Mouse (Mus musculus): ENCODE data around the gene Noa1. TPM values are rescaled to one million over a fixed set of nuclear protein-coding genes. Genes with fewer than 3 reads are reported as not detected.

The Noa1 gene
- polyA plus RNA-seq, 1 experiment from 2014 or later = 30.2 TPM

DNA sequence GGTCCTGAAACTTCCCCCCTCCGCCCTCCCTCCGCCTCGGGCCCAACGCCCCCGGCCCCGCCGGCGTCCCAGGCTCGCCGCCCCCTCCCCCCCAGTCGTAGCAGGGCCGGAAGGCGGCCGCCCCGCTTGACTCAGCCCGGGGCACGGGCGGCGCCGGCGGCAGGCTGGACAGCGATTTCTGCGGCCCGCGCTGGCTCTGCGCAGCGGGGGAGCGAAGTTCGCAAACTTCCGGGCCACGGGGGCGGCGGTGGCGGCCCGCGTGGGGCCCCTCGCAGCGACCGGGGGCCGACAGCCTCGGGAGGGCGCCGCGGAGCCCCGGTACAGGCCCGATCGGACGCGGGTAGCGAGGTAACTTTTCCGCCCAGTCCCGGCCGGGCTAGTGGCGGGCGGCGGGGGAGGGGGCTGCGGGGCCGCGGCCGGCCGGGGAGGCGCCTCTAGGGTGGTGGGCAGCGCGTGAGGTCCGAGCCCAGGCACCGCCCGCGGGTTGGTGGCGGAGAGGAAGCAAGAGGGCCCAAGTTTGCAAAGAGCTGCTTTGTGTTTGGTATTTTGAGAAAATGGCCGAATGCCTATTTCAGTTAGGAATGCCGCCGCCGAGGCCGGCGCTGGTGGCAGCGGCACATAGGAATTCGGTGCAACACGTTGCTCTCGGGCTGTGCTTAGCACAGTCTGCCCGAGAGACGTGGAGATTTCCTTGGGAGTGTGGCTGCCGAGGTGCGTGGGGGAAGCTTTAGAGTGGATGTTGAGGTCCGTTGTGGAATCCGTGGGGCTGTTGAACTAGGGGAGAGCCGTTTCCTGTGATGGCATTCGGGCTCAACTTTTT is 43.6 kb downstream of the Noa1 start:
- DNase-seq (ENCODE audit: low spot score) (peak; percentile 70), ATAC-seq (peak; percentile 68)
- Histone ChIP-seq H3K4me3 (ENCODE audit: low read depth, low read length) (peak overlapping the region; percentile 93), H3K27ac (ENCODE audit: low read depth, low read length) (peak overlapping the region; percentile 83), H3K27me3 (replicated peaks; ENCODE audit: control insufficient read depth, insufficient read depth, low read length) (no peaks in the 10 kb centered on the region), H3K4me1 (ENCODE audit: control insufficient read depth, insufficient read depth, low read length) (no peaks in the 10 kb centered on the region; the same call in 1 of the 2 replicates), H3K9me3 (replicated peaks; ENCODE audit: control insufficient read depth, low read length) (no peaks in the 10 kb centered on the region), H3K36me3 (ENCODE audit: control insufficient read depth, insufficient read depth, low read length) (peaks cover 24% of the 10 kb centered on the region; the same call in 1 of the 2 replicates), H3K4me2 (ENCODE audit: low read length) (peak overlapping the region; percentile 81), H3K9ac (ENCODE audit: low read length) (peak overlapping the region; percentile 82)
- under 1% methylated on average over 58 of the region's 87 CpGs for WGBS

GRCm38 (mm10) chr5:77265671-77266065 is 44.2 kb downstream of the Noa1 start:
- no peaks in the 10 kb centered on the region for H3K27me3 ChIP-seq (replicated peaks; ENCODE audit: control insufficient read depth, insufficient read depth, low read length)
- peak overlapping the region; percentile 93 for H3K4me3 ChIP-seq (ENCODE audit: low read depth, low read length)
- ATAC-seq = peak; percentile 83
- H3K9me3 ChIP-seq (replicated peaks; ENCODE audit: control insufficient read depth, low read length) = no peaks in the 10 kb centered on the region
- peak overlapping the region; percentile 81 for H3K4me2 ChIP-seq (ENCODE audit: low read length)
- peak; percentile 39 for DNase-seq (ENCODE audit: low spot score)
- peak overlapping the region; percentile 83 for H3K27ac ChIP-seq (ENCODE audit: low read depth, low read length)
- WGBS = under 1% methylated on average over 37 of the region's 53 CpGs
- peaks cover 20% of the 10 kb centered on the region; the same call in 1 of the 2 replicates for H3K36me3 ChIP-seq (ENCODE audit: control insufficient read depth, insufficient read depth, low read length)
- peak overlapping the region; percentile 82 for H3K9ac ChIP-seq (ENCODE audit: low read length)
- no peaks in the 10 kb centered on the region; the same call in 1 of the 2 replicates for H3K4me1 ChIP-seq (ENCODE audit: control insufficient read depth, insufficient read depth, low read length)

DNA sequence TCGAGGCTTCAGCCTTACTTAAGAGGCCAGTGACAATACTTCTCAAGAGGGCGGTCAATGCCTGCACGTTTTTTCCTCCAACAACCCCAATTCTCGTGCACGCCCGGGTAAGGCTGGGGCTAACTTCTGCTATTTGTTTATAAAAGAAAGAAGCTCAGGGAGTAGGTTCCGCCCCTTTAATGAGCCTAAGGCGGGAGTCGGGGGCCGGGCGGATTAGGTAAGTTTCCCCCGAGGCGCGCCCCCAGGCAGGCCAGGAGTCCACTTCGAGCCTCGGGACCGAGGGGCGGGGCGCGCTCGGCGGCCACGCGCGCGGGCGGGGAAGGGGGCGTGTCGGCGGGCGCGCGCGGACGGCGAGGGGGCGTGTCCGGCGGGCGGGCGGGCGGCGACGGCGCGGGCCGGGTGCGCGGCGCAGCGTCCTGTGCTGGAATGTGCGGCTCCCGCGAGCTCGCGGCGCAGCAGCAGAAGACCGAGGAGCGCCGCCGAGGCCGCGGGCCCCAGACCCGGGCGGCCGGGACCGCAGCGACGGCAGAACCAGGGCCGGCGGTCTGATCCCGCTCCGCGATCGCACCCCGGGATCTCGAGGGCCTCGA is 44.7 kb downstream of the Noa1 start, which contains the start of gene Rest:
TSS of gene Rest (plus strand) at position 411 of the 590 bp plus-strand sequence.
- Histone ChIP-seq H3K27ac (ENCODE audit: low read depth, low read length) (peak within 1 kb of the TSS; percentile 83), H3K4me2 (ENCODE audit: low read length) (peak within 1 kb of the TSS; percentile 81), H3K9me3 (replicated peaks; ENCODE audit: control insufficient read depth, low read length) (no peaks in the 10 kb centered on the region), H3K4me3 (ENCODE audit: low read depth, low read length) (peak within 1 kb of the TSS; percentile 93), H3K9ac (ENCODE audit: low read length) (peak within 1 kb of the TSS; percentile 82), H3K27me3 (replicated peaks; ENCODE audit: control insufficient read depth, insufficient read depth, low read length) (no peaks in the 10 kb centered on the region), H3K4me1 (ENCODE audit: control insufficient read depth, insufficient read depth, low read length) (no peaks in the 10 kb centered on the region; the same call in 1 of the 2 replicates), H3K36me3 (ENCODE audit: control insufficient read depth, insufficient read depth, low read length) (peaks cover 19% of the 10 kb centered on the region; the same call in 1 of the 2 replicates)
- ATAC-seq = peak; percentile 91
- peak; percentile 77 for DNase-seq (ENCODE audit: low spot score)
- 1% methylated on average over 47 of the region's 78 CpGs for WGBS

DNA sequence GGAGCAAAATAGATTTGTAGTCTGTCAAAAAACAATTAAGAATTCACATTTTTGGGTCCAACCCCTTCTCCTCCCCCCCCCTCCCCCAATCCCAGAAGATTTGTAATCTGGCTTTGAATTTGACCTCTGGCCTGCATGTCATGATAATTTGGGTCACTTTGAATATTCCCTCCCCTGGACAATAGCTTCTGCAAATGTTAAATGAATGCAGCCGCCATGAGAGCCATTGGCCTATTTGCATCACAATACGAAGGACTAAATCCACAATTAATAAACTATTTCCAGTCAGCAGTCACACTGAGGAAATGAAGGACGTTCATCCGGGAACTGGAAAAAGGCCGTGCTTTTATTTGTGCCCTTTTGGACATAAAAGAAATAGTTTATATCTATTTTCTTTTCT is 47.8 kb downstream of the Noa1 start:
- ATAC-seq (no peak), DNase-seq (ENCODE audit: low spot score) (no peak)
- Histone ChIP-seq H3K4me1 (ENCODE audit: control insufficient read depth, insufficient read depth, low read length) (no peaks in the 10 kb centered on the region; the same call in 1 of the 2 replicates), H3K27me3 (replicated peaks; ENCODE audit: control insufficient read depth, insufficient read depth, low read length) (no peaks in the 10 kb centered on the region), H3K36me3 (ENCODE audit: control insufficient read depth, insufficient read depth, low read length) (no peaks in the 10 kb centered on the region), H3K9me3 (replicated peaks; ENCODE audit: control insufficient read depth, low read length) (no peaks in the 10 kb centered on the region), H3K27ac (ENCODE audit: low read depth, low read length) (no peak overlapping the region), H3K9ac (ENCODE audit: low read length) (no peak overlapping the region), H3K4me3 (ENCODE audit: low read depth, low read length) (no peak overlapping the region), H3K4me2 (ENCODE audit: low read length) (no peak overlapping the region)
- 20% methylated on average over 5 of the region's 5 CpGs for WGBS

GRCm38 (mm10) chr5:77261137-77261536 is 48.7 kb downstream of the Noa1 start:
- Histone ChIP-seq H3K36me3 (ENCODE audit: control insufficient read depth, insufficient read depth, low read length) (no peaks in the 10 kb centered on the region), H3K4me3 (ENCODE audit: low read depth, low read length) (no peak overlapping the region), H3K9me3 (replicated peaks; ENCODE audit: control insufficient read depth, low read length) (no peaks in the 10 kb centered on the region), H3K4me2 (ENCODE audit: low read length) (no peak overlapping the region), H3K27me3 (replicated peaks; ENCODE audit: control insufficient read depth, insufficient read depth, low read length) (no peaks in the 10 kb centered on the region), H3K4me1 (ENCODE audit: control insufficient read depth, insufficient read depth, low read length) (no peaks in the 10 kb centered on the region; the same call in 1 of the 2 replicates), H3K27ac (ENCODE audit: low read depth, low read length) (no peak overlapping the region), H3K9ac (ENCODE audit: low read length) (no peak overlapping the region)
- no peak for DNase-seq (ENCODE audit: low spot score)
- ATAC-seq = no peak
- WGBS = 86% methylated on average over 4 of the region's 4 CpGs

DNA sequence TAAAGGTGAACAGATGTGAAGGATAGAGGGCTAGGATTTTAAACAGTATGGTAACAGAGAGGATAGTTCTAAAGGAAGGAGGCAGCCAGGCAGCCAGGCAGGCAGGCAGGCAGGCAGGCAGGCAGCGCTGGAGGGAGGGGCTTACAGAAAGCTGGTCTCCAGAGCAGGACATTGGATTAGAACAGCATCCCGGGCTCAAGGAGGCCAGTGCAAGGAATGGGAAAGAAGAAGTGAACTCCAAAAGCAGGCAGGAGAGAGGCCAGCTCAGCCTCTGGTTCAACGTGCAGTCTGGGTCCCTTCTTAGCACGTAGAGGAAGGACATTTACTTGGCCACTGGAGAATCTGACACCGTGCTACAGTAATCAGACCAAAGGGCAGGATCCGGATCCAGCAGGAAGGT is 49.7 kb downstream of the Noa1 start:
- Histone ChIP-seq H3K27me3 (replicated peaks; ENCODE audit: control insufficient read depth, insufficient read depth, low read length) (no peaks in the 10 kb centered on the region), H3K4me1 (ENCODE audit: control insufficient read depth, insufficient read depth, low read length) (no peaks in the 10 kb centered on the region; the same call in 1 of the 2 replicates), H3K27ac (ENCODE audit: low read depth, low read length) (no peak overlapping the region), H3K4me3 (ENCODE audit: low read depth, low read length) (no peak overlapping the region), H3K36me3 (ENCODE audit: control insufficient read depth, insufficient read depth, low read length) (no peaks in the 10 kb centered on the region), H3K9ac (ENCODE audit: low read length) (no peak overlapping the region), H3K4me2 (ENCODE audit: low read length) (no peak overlapping the region), H3K9me3 (replicated peaks; ENCODE audit: control insufficient read depth, low read length) (no peaks in the 10 kb centered on the region)
- WGBS = 69% methylated on average over 6 of the region's 6 CpGs
- no peak for DNase-seq (ENCODE audit: low spot score)
- no peak for ATAC-seq

DNA sequence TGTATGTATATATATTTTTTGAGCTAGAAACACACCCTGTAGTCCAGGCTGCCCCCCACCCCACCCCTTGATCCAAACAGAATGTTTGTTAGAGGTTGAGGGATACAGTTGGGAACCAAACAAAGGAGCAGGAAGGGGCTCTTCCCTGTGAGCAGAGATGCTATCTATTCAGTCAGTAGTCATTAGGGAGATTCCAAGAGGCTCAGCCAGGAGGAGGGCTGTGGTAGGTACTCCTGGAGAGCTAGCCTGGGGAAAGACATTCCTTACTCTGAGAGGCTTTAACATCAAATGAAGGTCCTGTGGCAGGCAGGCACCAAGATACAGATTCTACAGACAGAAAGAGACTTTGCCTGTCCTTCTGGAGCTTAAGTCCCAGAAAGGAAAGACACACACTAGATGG is 50.6 kb downstream of the Noa1 start:
- H3K36me3 ChIP-seq (ENCODE audit: control insufficient read depth, insufficient read depth, low read length) = no peaks in the 10 kb centered on the region
- H3K27ac ChIP-seq (ENCODE audit: low read depth, low read length) = no peak overlapping the region
- DNase-seq (ENCODE audit: low spot score) (no peak), ATAC-seq (no peak)
- H3K9me3 ChIP-seq (replicated peaks; ENCODE audit: control insufficient read depth, low read length) = no peaks in the 10 kb centered on the region
- no peaks in the 10 kb centered on the region for H3K27me3 ChIP-seq (replicated peaks; ENCODE audit: control insufficient read depth, insufficient read depth, low read length)
- H3K4me1 ChIP-seq (ENCODE audit: control insufficient read depth, insufficient read depth, low read length) = no peaks in the 10 kb centered on the region
- H3K4me3 ChIP-seq (ENCODE audit: low read depth, low read length) = no peak overlapping the region
- H3K4me2 ChIP-seq (ENCODE audit: low read length) = no peak overlapping the region
- H3K9ac ChIP-seq (ENCODE audit: low read length) = no peak overlapping the region

GRCm38 (mm10) chr5:77257603-77258002 is 52.3 kb downstream of the Noa1 start:
- H3K9ac ChIP-seq (ENCODE audit: low read length) = no peak overlapping the region
- no peaks in the 10 kb centered on the region for H3K36me3 ChIP-seq (ENCODE audit: control insufficient read depth, insufficient read depth, low read length)
- no peak for ATAC-seq
- DNase-seq (ENCODE audit: low spot score) = no peak
- no peak overlapping the region for H3K4me3 ChIP-seq (ENCODE audit: low read depth, low read length)
- WGBS = 78% methylated on average over 3 of the region's 3 CpGs
- no peak overlapping the region for H3K4me2 ChIP-seq (ENCODE audit: low read length)
- H3K27me3 ChIP-seq (replicated peaks; ENCODE audit: control insufficient read depth, insufficient read depth, low read length) = no peaks in the 10 kb centered on the region
- no peak overlapping the region for H3K27ac ChIP-seq (ENCODE audit: low read depth, low read length)
- no peaks in the 10 kb centered on the region for H3K4me1 ChIP-seq (ENCODE audit: control insufficient read depth, insufficient read depth, low read length)
- no peaks in the 10 kb centered on the region for H3K9me3 ChIP-seq (replicated peaks; ENCODE audit: control insufficient read depth, low read length)

- Histone ChIP-seq H3K4me2 (ENCODE audit: low read length) (no peak overlapping the region), H3K4me3 (ENCODE audit: low read depth, low read length) (no peak overlapping the region), H3K4me1 (ENCODE audit: control insufficient read depth, insufficient read depth, low read length) (no peaks in the 10 kb centered on the region), H3K27me3 (replicated peaks; ENCODE audit: control insufficient read depth, insufficient read depth, low read length) (no peaks in the 10 kb centered on the region), H3K9ac (ENCODE audit: low read length) (no peak overlapping the region), H3K36me3 (ENCODE audit: control insufficient read depth, insufficient read depth, low read length) (no peaks in the 10 kb centered on the region), H3K27ac (ENCODE audit: low read depth, low read length) (no peak overlapping the region), H3K9me3 (replicated peaks; ENCODE audit: control insufficient read depth, low read length) (no peaks in the 10 kb centered on the region)
- ATAC-seq (no peak), DNase-seq (ENCODE audit: low spot score) (no peak)
- 62% methylated on average over 3 of the region's 3 CpGs for WGBS
These were observed 55.5 kb downstream of the Noa1 start for GRCm38 (mm10) chr5:77254402-77254801.

Data from forebrain, embryonic 14.5 days (tissue).